Mouse (Mus musculus) adrenal gland, adult (tissue): ENCODE data around the gene Tet2.

Experiments
- DNase-seq, 2 experiments: peaks; one replicate each; pipeline ENCODE4 v3.0.0; 2022 to 2023; ENCODE audit warnings: low spot score in 1 of 2; ENCODE audit not compliant: inconsistent age in 2 of 2

Gene Tet2

GRCm38 (mm10) chr3:133462059-133462458, 82.9 kb downstream of the Tet2 start:
- DNase-seq, result no peak

GRCm38 (mm10) chr3:133459174-133459573, 85.8 kb downstream of the Tet2 start:
- DNase-seq, result no peak

- DNase-seq, result no peak
Measured at GRCm38 (mm10) chr3:133453896-133454295, 91.0 kb downstream of the Tet2 start.

GRCm38 (mm10) chr3:133436919-133437320, 108.0 kb downstream of the Tet2 start:
- no peak for DNase-seq

- no peak for DNase-seq
Measured at GRCm38 (mm10) chr3:133436279-133436860, 108.6 kb downstream of the Tet2 start.

GRCm38 (mm10) chr3:133435774-133436148, 109.2 kb downstream of the Tet2 start:
- no peak for DNase-seq

GRCm38 (mm10) chr3:133435141-133435773, 109.7 kb downstream of the Tet2 start:
- no peak for DNase-seq

- no peak for DNase-seq
Measured at GRCm38 (mm10) chr3:133429394-133430173, 115.4 kb downstream of the Tet2 start.

GRCm38 (mm10) chr3:133428003-133428402, 116.9 kb downstream of the Tet2 start:
- no peak for DNase-seq

- no peak for DNase-seq
Measured at GRCm38 (mm10) chr3:133423073-133423472, 121.9 kb downstream of the Tet2 start.

- DNase-seq, result no peak
Measured at GRCm38 (mm10) chr3:133414747-133415146, 130.2 kb downstream of the Tet2 start.
